ENCODE assay signal across 22 mouse cellular contexts in the genomic region with DNA sequence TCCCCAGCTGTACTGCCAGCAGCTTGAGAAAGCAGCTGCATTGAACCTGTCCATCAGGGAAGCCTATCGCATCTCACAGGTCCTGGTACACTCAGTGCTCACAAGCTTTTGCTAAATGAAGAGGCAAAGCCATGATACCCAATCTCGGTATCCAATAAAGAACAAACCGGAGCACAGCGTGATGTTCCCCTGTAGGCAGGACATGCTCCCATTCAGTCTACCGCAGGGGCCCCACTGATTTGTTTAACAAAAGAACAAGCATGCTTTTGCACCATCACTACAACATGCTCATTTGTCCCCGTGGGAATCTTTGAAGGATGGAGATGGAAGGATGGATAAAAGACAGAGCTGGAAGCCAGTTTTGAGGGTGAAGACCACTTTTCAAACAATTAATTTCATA. TPM values are rescaled to one million over a fixed set of nuclear protein-coding genes. Genes with fewer than 3 reads are reported as not detected.
A peak's percentile ranks its signal among the peaks of the same experiment; 100 is the strongest.
DNase-seq lines count a peak whose midpoint lies in the region; ATAC-seq and TF ChIP-seq lines count a peak whose summit lies in the region.
"Had no signal": no experiment of that assay in that cellular context is flagged by ENCODE, and none has a peak within 500 bp of the region (broad histone marks: within the 10 kb centered on the region; RNA-seq: fewer than 3 reads in every experiment).

No protein-coding gene starts in this region.

- H3K4me2 ChIP-seq in forebrain, embryonic 11.5 days (ENCODE audit: low read depth, low read length, severe bottlenecking) = no peak overlapping the region
- no peak overlapping the region for H3K4me2 ChIP-seq in forebrain, embryonic 13.5 days
- no peak overlapping the region for H3K4me2 ChIP-seq in hindbrain, embryonic 11.5 days (replicated peaks; ENCODE audit: low read depth, low read length)
- H3K4me2 ChIP-seq in hindbrain, postnatal 0 days (ENCODE audit: low read depth, low read length) = no peak overlapping the region
- peak overlapping the region; percentile 7; the same call in 1 of the 2 replicates for H3K4me2 ChIP-seq in CH12.LX (ENCODE audit: insufficient read depth, low read depth, poor library complexity, severe bottlenecking)
- H3K4me2 ChIP-seq in hindbrain, embryonic 13.5 days = no peak overlapping the region
- H3K4me2 ChIP-seq: heart, embryonic 11.5 days; kidney, embryonic 15.5 days; limb, embryonic 13.5 days; liver, embryonic 12.5 days; neural tube, embryonic 12.5 days had no signal

- peaks cover 2% of the 10 kb centered on the region; the same call in 1 of the 2 replicates for H3K4me1 ChIP-seq in forebrain, embryonic 11.5 days (replicated peaks; ENCODE audit: control insufficient read depth, insufficient read depth, low read length)
- H3K4me1 ChIP-seq in forebrain, embryonic 13.5 days = peaks cover 13% of the 10 kb centered on the region
- H3K4me1 ChIP-seq in hindbrain, embryonic 11.5 days (replicated peaks; ENCODE audit: control insufficient read depth, insufficient read depth, low read length) = no peaks in the 10 kb centered on the region
- no peaks in the 10 kb centered on the region for H3K4me1 ChIP-seq in hindbrain, postnatal 0 days (ENCODE audit: insufficient read depth, low read length)
- H3K4me1 ChIP-seq in CH12.LX (ENCODE audit: control insufficient read depth in 1 of 2, insufficient read depth in 2 of 2) = peaks cover 4 to 23% of the 10 kb centered on the region in 2 experiments; a peak in 3 of 4 replicates
- H3K4me1 ChIP-seq in hindbrain, embryonic 13.5 days (replicated peaks) = peaks cover 13% of the 10 kb centered on the region
- H3K4me1 ChIP-seq: kidney, embryonic 15.5 days; limb, embryonic 13.5 days; liver, embryonic 12.5 days had no signal

- in situ Hi-C loops in CH12.LX (cut with MboI; ENCODE audit: low pct_ligation_motif_present, low pct_unique_long_range_greater_than_20kb, low sequenced_read_pairs) = no loop called here

- H3K9me3 ChIP-seq in forebrain, embryonic 11.5 days (ENCODE audit: control insufficient read depth, low read length) = no peaks in the 10 kb centered on the region
- no peaks in the 10 kb centered on the region for H3K9me3 ChIP-seq in forebrain, embryonic 13.5 days (replicated peaks)
- no peaks in the 10 kb centered on the region for H3K9me3 ChIP-seq in hindbrain, embryonic 11.5 days (ENCODE audit: control insufficient read depth, low read length)
- H3K9me3 ChIP-seq in hindbrain, postnatal 0 days (ENCODE audit: low read length) = no peaks in the 10 kb centered on the region
- no peaks in the 10 kb centered on the region for H3K9me3 ChIP-seq in CH12.LX (replicated peaks; ENCODE audit: low read length)
- H3K9me3 ChIP-seq in hindbrain, embryonic 13.5 days = no peaks in the 10 kb centered on the region
- H3K9me3 ChIP-seq: kidney, embryonic 15.5 days; limb, embryonic 13.5 days; liver, embryonic 12.5 days; neural tube, embryonic 12.5 days had no signal

- peak; percentile 67 for ATAC-seq in forebrain, embryonic 11.5 days (replicated peaks; ENCODE audit: low FRiP score)
- no peak; the same call in 1 of the 2 replicates for ATAC-seq in forebrain, embryonic 13.5 days
- peak; percentile 57 for ATAC-seq in hindbrain, embryonic 11.5 days (ENCODE audit: low FRiP score)
- no peak for ATAC-seq in hindbrain, postnatal 0 days
- no peak for ATAC-seq in hindbrain, embryonic 13.5 days (ENCODE audit: low FRiP score)
- ATAC-seq: liver, embryonic 12.5 days; liver, postnatal 0 days had no signal

- no peak for TF ChIP-seq POLR2A in CH12.LX (IDR thresholded peaks at IDR 0.05; ENCODE audit: low read depth, low read length)

- TF ChIP-seq EP300 in CH12.LX (IDR thresholded peaks at IDR 0.05; ENCODE audit: low read length) = no peak

- H3K36me3 ChIP-seq in forebrain, embryonic 11.5 days (ENCODE audit: control insufficient read depth, insufficient read depth, low read length) = no peaks in the 10 kb centered on the region; the same call in 1 of the 2 replicates
- peaks cover 45% of the 10 kb centered on the region for H3K36me3 ChIP-seq in forebrain, embryonic 13.5 days (ENCODE audit: poor library complexity, severe bottlenecking)
- H3K36me3 ChIP-seq in hindbrain, embryonic 11.5 days (ENCODE audit: control insufficient read depth, insufficient read depth, low read length) = no peaks in the 10 kb centered on the region
- H3K36me3 ChIP-seq in hindbrain, postnatal 0 days (ENCODE audit: insufficient read depth, low read length) = peaks cover 15% of the 10 kb centered on the region
- H3K36me3 ChIP-seq in CH12.LX (replicated peaks in 1 of 2; ENCODE audit: control insufficient read depth in 1 of 2, insufficient read depth in 1 of 2, low read length in 1 of 2) = no peaks in the 10 kb centered on the region
- peaks cover 59% of the 10 kb centered on the region for H3K36me3 ChIP-seq in hindbrain, embryonic 13.5 days

- H3K27ac ChIP-seq in forebrain, embryonic 11.5 days (ENCODE audit: low read depth, low read length) = no peak overlapping the region
- no peak overlapping the region for H3K27ac ChIP-seq in forebrain, embryonic 13.5 days
- no peak overlapping the region for H3K27ac ChIP-seq in hindbrain, embryonic 11.5 days (ENCODE audit: low read depth, low read length)
- no peak overlapping the region for H3K27ac ChIP-seq in hindbrain, postnatal 0 days
- no peak overlapping the region for H3K27ac ChIP-seq in CH12.LX (ENCODE audit: insufficient read depth, low read depth)
- H3K27ac ChIP-seq in hindbrain, embryonic 13.5 days = no peak overlapping the region
- H3K27ac ChIP-seq: kidney, embryonic 15.5 days; layer of hippocampus, adult 2 months; left cerebral cortex, adult 2 months; limb, embryonic 13.5 days; liver, embryonic 12.5 days; neural tube, embryonic 12.5 days had no signal

- H3K27me3 ChIP-seq in forebrain, embryonic 11.5 days (ENCODE audit: control insufficient read depth, insufficient read depth, low read length) = no peaks in the 10 kb centered on the region
- H3K27me3 ChIP-seq in forebrain, embryonic 13.5 days = no peaks in the 10 kb centered on the region
- H3K27me3 ChIP-seq in hindbrain, embryonic 11.5 days (ENCODE audit: control insufficient read depth, insufficient read depth, low read length) = no peaks in the 10 kb centered on the region
- no peaks in the 10 kb centered on the region for H3K27me3 ChIP-seq in hindbrain, postnatal 0 days (ENCODE audit: insufficient read depth, low read length)
- no peaks in the 10 kb centered on the region for H3K27me3 ChIP-seq in CH12.LX (replicated peaks)
- H3K27me3 ChIP-seq in hindbrain, embryonic 13.5 days = no peaks in the 10 kb centered on the region
- H3K27me3 ChIP-seq: kidney, embryonic 15.5 days; limb, embryonic 13.5 days; liver, embryonic 12.5 days; neural tube, embryonic 12.5 days had no signal

- H3K79me2 ChIP-seq in CH12.LX (replicated peaks; ENCODE audit: control insufficient read depth, extremely low read depth, insufficient read depth, poor library complexity, severe bottlenecking) = no peaks in the 10 kb centered on the region

- 17% methylated on average over 6 of the region's 6 CpGs for WGBS in forebrain, embryonic 11.5 days
- 4% methylated on average over 6 of the region's 6 CpGs for WGBS in forebrain, embryonic 13.5 days
- 28% methylated on average over 6 of the region's 6 CpGs for WGBS in hindbrain, embryonic 11.5 days
- WGBS in hindbrain, postnatal 0 days = 23% methylated on average over 6 of the region's 6 CpGs
- WGBS in hindbrain, embryonic 13.5 days = 15% methylated on average over 6 of the region's 6 CpGs

- no peak for TF ChIP-seq CTCF in hindbrain, postnatal 0 days (IDR thresholded peaks at IDR 0.05; ENCODE audit: low read depth)
- TF ChIP-seq CTCF in CH12.LX (conservative IDR thresholded peaks at IDR 0.05 in 1 of 2, IDR thresholded peaks at IDR 0.05 in 1 of 2; ENCODE audit: low read depth in 2 of 2, low read length in 2 of 2) = no peak

- TF ChIP-seq RAD21 in CH12.LX (IDR thresholded peaks at IDR 0.05; ENCODE audit: low read depth, low read length) = no peak

- H3K4me3 ChIP-seq in forebrain, embryonic 11.5 days (ENCODE audit: low read depth, low read length) = no peak overlapping the region
- no peak overlapping the region for H3K4me3 ChIP-seq in forebrain, embryonic 13.5 days
- no peak overlapping the region for H3K4me3 ChIP-seq in hindbrain, embryonic 11.5 days (ENCODE audit: low read depth, low read length)
- H3K4me3 ChIP-seq in hindbrain, postnatal 0 days (ENCODE audit: low read length) = no peak overlapping the region
- no peak overlapping the region for H3K4me3 ChIP-seq in CH12.LX (replicated peaks in 1 of 3; ENCODE audit: low read depth in 2 of 3, low read length in 2 of 3, poor library complexity in 1 of 3)
- H3K4me3 ChIP-seq in hindbrain, embryonic 13.5 days = no peak overlapping the region
- H3K4me3 ChIP-seq: kidney, embryonic 15.5 days; layer of hippocampus, adult 2 months; left cerebral cortex, adult 2 months; limb, embryonic 13.5 days; liver, embryonic 12.5 days; myocyte; neural tube, embryonic 12.5 days had no signal

- dilution Hi-C loops in CH12.LX (cut with MboI; ENCODE audit: extremely low pct_ligation_motif_present, extremely low pct_unique_long_range_greater_than_20kb, low sequenced_read_pairs) = no loop called here

- H3K9ac ChIP-seq in forebrain, embryonic 11.5 days (ENCODE audit: low read length) = no peak overlapping the region
- H3K9ac ChIP-seq in forebrain, embryonic 13.5 days = no peak overlapping the region
- no peak overlapping the region for H3K9ac ChIP-seq in hindbrain, embryonic 11.5 days (ENCODE audit: low read depth, low read length)
- H3K9ac ChIP-seq in hindbrain, postnatal 0 days (replicated peaks; ENCODE audit: low read length) = no peak overlapping the region
- no peak overlapping the region for H3K9ac ChIP-seq in CH12.LX (ENCODE audit: insufficient read depth, low read depth)
- H3K9ac ChIP-seq in hindbrain, embryonic 13.5 days = 0 out of 2 replicates have a peak overlapping the region, but pooled peaks have one; percentile 6
- H3K9ac ChIP-seq: kidney, embryonic 15.5 days; limb, embryonic 13.5 days; liver, embryonic 12.5 days; liver, postnatal 0 days; neural tube, embryonic 12.5 days had no signal

- peak; percentile 53 for DNase-seq in forebrain, embryonic 11.5 days (ENCODE audit: low spot score)
- DNase-seq in hindbrain, embryonic 11.5 days (ENCODE audit: low spot score) = peak; percentile 27
- no peak for DNase-seq in hindbrain, postnatal 0 days (ENCODE audit: low spot score)
- DNase-seq in CH12.LX (ENCODE audit: extremely low read depth) = no peak
- no peak for DNase-seq in spleen, postnatal 14 days (ENCODE audit: low spot score in 2 of 2)
- DNase-seq: adrenal gland, postnatal 14 days; cerebellum, adult 11-12 months; cerebellum, adult 9-11 months; gastrocnemius, postnatal 14 days; kidney, adult 18-20 months; liver, postnatal 0 days; lung, postnatal 36 days had no signal

RNA-seq across cellular contexts. Expression of gene BC048403, which starts 50.3 kb away (rescaled TPM):
- 2.5 and 3.5 TPM in 2 replicates for polyA plus RNA-seq in forebrain, embryonic 11.5 days (2014; fragmentation: Nextera tagmentation; extraction: Ambion mirVana)
- polyA plus RNA-seq in forebrain, embryonic 13.5 days (2015; fragmentation: Nextera tagmentation; extraction: Ambion mirVana) = 1.7 and 2.3 TPM in 2 replicates
- polyA plus RNA-seq in hindbrain, embryonic 11.5 days (2014; fragmentation: Nextera tagmentation; extraction: Ambion mirVana) = 2.9 and 3.6 TPM in 2 replicates
- total RNA-seq in hindbrain, postnatal 0 days (2014; rRNA removed) = 2.0 and 3.9 TPM in 2 replicates
- polyA plus RNA-seq in hindbrain, postnatal 0 days (2015; fragmentation: Nextera tagmentation; extraction: Ambion mirVana) = 1.5 and 1.9 TPM in 2 replicates
- total RNA-seq in CH12.LX (2012; rRNA removed) = 4.0 and 5.9 TPM in 2 replicates
- total RNA-seq in CH12.LX (2014; rRNA removed) = 1.9 and 2.2 TPM in 2 replicates
- polyA plus RNA-seq in CH12.LX (2012; ENCODE audit: insufficient read length, low read depth) = 9.2 and 11.9 TPM in 2 replicates
- polyA plus RNA-seq in hindbrain, embryonic 13.5 days (2015; fragmentation: Nextera tagmentation; extraction: Ambion mirVana) = 1.4 and 1.8 TPM in 2 replicates

Comparison
In these comparisons a context has a peak if more than half of its experiments do, and no peak if none do; other contexts are left out.
1. ATAC-seq: peak in forebrain, embryonic 11.5 days (single experiment) and hindbrain, embryonic 11.5 days (single experiment); none in forebrain, embryonic 13.5 days (single experiment), hindbrain, postnatal 0 days (single experiment) and hindbrain, embryonic 13.5 days (single experiment).
2. DNase-seq: peak in forebrain, embryonic 11.5 days (single experiment) and hindbrain, embryonic 11.5 days (single experiment); none in hindbrain, postnatal 0 days (single experiment), CH12.LX (single experiment) and spleen, postnatal 14 days (0 of 2).